Mouse (Mus musculus) G1E (cell line): ENCODE data around the gene Tnnt2. TPM values are rescaled to one million over a fixed set of nuclear protein-coding genes. Genes with fewer than 3 reads are reported as not detected.

ENCODE experiments used
- ATAC-seq: 2 replicates; pipeline ENCODE4 v1.8.0; 2016; ENCODE audit warnings: mild to moderate bottlenecking; ENCODE audit not compliant: insufficient number of reproducible peaks, poor library complexity, low FRiP score, severe bottlenecking; ENCODE audit errors: extremely low read depth
- DNase-seq: peaks from one replicate; pipeline ENCODE4 v3.0.0; 2012; ENCODE audit warnings: low spot score
- H3K27me3 ChIP-seq: 2 replicates; pipeline ENCODE4 v1.6.1; 2012; ENCODE audit warnings: mild to moderate bottlenecking, low read length, inconsistent platforms; ENCODE audit not compliant: insufficient read depth
- H3K36me3 ChIP-seq: replicated peaks from 2 replicates; pipeline ENCODE3; 2012; ENCODE audit warnings: mild to moderate bottlenecking, inconsistent platforms
- H3K4me1 ChIP-seq: 2 replicates; pipeline ENCODE4 v1.6.1; 2012; ENCODE audit warnings: low read depth, low read length, inconsistent platforms, mixed read lengths; ENCODE audit not compliant: insufficient read depth
- H3K4me3 ChIP-seq: 2 replicates; pipeline ENCODE4 v1.5.1; 2012; ENCODE audit warnings: low read depth, mild to moderate bottlenecking, inconsistent platforms, low read length, moderate library complexity, mixed read lengths
- H3K9me3 ChIP-seq: replicated peaks from 2 replicates; pipeline ENCODE4 v1.6.1; 2012; ENCODE audit warnings: inconsistent platforms
- CTCF ChIP-seq: IDR thresholded peaks from 2 replicates; pipeline ENCODE4 v1.5.1; 2012; ENCODE audit warnings: low read depth, low read length, inconsistent platforms, mixed read lengths
- GATA1 ChIP-seq: IDR thresholded peaks from 2 replicates; pipeline ENCODE4 v1.6.1; 2012; ENCODE audit warnings: borderline replicate concordance, low read length, inconsistent platforms, mixed read lengths
- GATA2 ChIP-seq: IDR thresholded peaks from 2 replicates; pipeline ENCODE4 v1.6.1; 2012; ENCODE audit warnings: low read depth, low read length, inconsistent platforms, borderline replicate concordance
- POLR2AphosphoS5 ChIP-seq: IDR thresholded peaks from 2 replicates; pipeline ENCODE4 v1.6.1; 2012; ENCODE audit warnings: low read depth, low read length, inconsistent platforms; ENCODE audit not compliant: insufficient replicate concordance
- TAL1 ChIP-seq: conservative IDR thresholded peaks from 2 replicates; pipeline ENCODE4 v1.6.1; 2012; ENCODE audit warnings: low read depth, low read length, inconsistent platforms, mixed read lengths
- polyA plus RNA-seq: library from polyadenylated mRNA; stranded (reverse); fragments of >175 nt; gene quantifications from 2 replicates; pipeline ENCODE4 v1.2.3, GENCODE M21; 2012
- total RNA-seq, 2 experiments: library from RNA; stranded (forward) in 1 of 2; stranded (reverse) in 1 of 2; fragments of 200-1000 nt in 1 of 2; fragments of >200 nt in 1 of 2; fragmentation: Nextera tagmentation in 1 of 2; gene quantifications; 2 replicates each; pipeline ENCODE4 v1.2.3; 2014 to 2017

The Tnnt2 gene
- total and polyA plus RNA-seq, 3 experiments = 0.38 TPM; not detected in 2

GRCm38 (mm10) chr1:135854591-135855343 lies 18.6 kb downstream of the Tnnt2 start:
- DNase-seq (no peak), ATAC-seq (no peak)
- Histone ChIP-seq H3K36me3 (no peaks in the 10 kb centered on the region), H3K4me1 (no peaks in the 10 kb centered on the region), H3K4me3 (no peak overlapping the region), H3K27me3 (peaks cover 16% of the 10 kb centered on the region), H3K9me3 (no peaks in the 10 kb centered on the region)
- no peak for TF ChIP-seq GATA2
- TF ChIP-seq GATA1 = no peak
- no peak for TF ChIP-seq CTCF
- TF ChIP-seq POLR2AphosphoS5 = no peak
- TF ChIP-seq TAL1 = no peak

DNA sequence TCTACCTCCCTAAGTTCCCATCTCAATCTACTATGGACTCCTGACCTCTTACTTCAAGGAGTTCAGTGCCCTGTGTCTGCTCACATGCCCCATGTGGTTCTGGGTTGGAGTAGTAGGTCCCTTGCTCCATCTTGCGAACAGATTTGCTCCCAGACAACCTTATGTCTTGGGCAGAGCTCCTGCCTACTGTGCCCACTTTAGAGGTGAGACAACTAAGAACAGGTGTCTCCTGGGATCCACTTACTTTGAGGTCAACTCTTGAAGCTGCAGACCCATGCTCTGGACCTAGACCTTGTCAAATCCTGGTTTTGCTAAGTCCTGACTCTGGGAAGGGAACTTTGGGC lies 19.2 kb downstream of the Tnnt2 start:
- Histone ChIP-seq H3K4me1 (no peaks in the 10 kb centered on the region), H3K9me3 (no peaks in the 10 kb centered on the region), H3K36me3 (no peaks in the 10 kb centered on the region), H3K27me3 (peaks cover 16% of the 10 kb centered on the region), H3K4me3 (no peak overlapping the region)
- TF ChIP-seq POLR2AphosphoS5 (no peak), GATA2 (no peak), CTCF (no peak), TAL1 (no peak), GATA1 (no peak)
- ATAC-seq (no peak), DNase-seq (no peak)

DNA sequence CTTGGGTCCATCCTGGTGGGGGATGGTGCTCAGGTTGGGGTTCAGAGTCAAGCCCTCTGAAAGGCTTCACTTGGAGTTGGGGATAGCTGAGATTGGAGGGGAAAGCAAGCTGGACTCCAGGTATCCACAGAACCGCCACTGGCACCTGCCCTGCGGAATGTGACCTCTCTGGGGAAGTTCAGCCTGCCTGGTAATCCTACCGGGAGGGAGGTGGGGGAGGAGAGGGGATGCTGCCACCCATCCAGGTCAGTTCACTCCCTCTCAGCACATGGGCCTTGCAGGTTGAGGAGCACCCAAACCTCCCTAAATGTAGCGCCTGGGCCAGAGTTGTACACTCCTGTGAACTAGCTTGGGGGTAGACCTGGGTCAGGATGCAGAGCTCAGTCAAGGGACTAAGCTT lies 19.9 kb downstream of the Tnnt2 start:
- TF ChIP-seq GATA2 (no peak), TAL1 (no peak), POLR2AphosphoS5 (no peak), CTCF (no peak), GATA1 (no peak)
- H3K4me1 ChIP-seq = no peaks in the 10 kb centered on the region
- H3K9me3 ChIP-seq = no peaks in the 10 kb centered on the region
- no peaks in the 10 kb centered on the region for H3K36me3 ChIP-seq
- no peak overlapping the region for H3K4me3 ChIP-seq
- H3K27me3 ChIP-seq = peaks cover 22% of the 10 kb centered on the region
- ATAC-seq (no peak), DNase-seq (no peak)

GRCm38 (mm10) chr1:135857137-135857775 lies 21.1 kb downstream of the Tnnt2 start:
- H3K4me3 ChIP-seq = no peak overlapping the region
- H3K27me3 ChIP-seq = peaks cover 26% of the 10 kb centered on the region
- no peak for TF ChIP-seq TAL1
- no peak for TF ChIP-seq GATA1
- TF ChIP-seq GATA2 = no peak
- TF ChIP-seq POLR2AphosphoS5 = no peak
- TF ChIP-seq CTCF = no peak
- H3K4me1 ChIP-seq = no peaks in the 10 kb centered on the region
- DNase-seq = no peak
- H3K9me3 ChIP-seq = no peaks in the 10 kb centered on the region
- no peak for ATAC-seq
- no peaks in the 10 kb centered on the region for H3K36me3 ChIP-seq

- H3K4me1 ChIP-seq = no peaks in the 10 kb centered on the region
- no peak overlapping the region for H3K4me3 ChIP-seq
- H3K36me3 ChIP-seq = no peaks in the 10 kb centered on the region
- no peak for TF ChIP-seq GATA1
- TF ChIP-seq TAL1 = no peak
- no peak for TF ChIP-seq POLR2AphosphoS5
- TF ChIP-seq CTCF = no peak
- TF ChIP-seq GATA2 = no peak
- DNase-seq (no peak), ATAC-seq (no peak)
- peaks cover 32% of the 10 kb centered on the region for H3K27me3 ChIP-seq
- H3K9me3 ChIP-seq = no peaks in the 10 kb centered on the region
Observed at GRCm38 (mm10) chr1:135858533-135858932, 22.4 kb downstream of the Tnnt2 start.

- DNase-seq (no peak), ATAC-seq (no peak)
- H3K27me3 ChIP-seq = peaks cover 39% of the 10 kb centered on the region
- H3K9me3 ChIP-seq = no peaks in the 10 kb centered on the region
- TF ChIP-seq POLR2AphosphoS5 = no peak
- no peak for TF ChIP-seq GATA2
- TF ChIP-seq CTCF = no peak
- TF ChIP-seq TAL1 = no peak
- TF ChIP-seq GATA1 = no peak
- H3K36me3 ChIP-seq = no peaks in the 10 kb centered on the region
- H3K4me1 ChIP-seq = no peaks in the 10 kb centered on the region; the same call in 1 of the 2 replicates
- H3K4me3 ChIP-seq = no peak overlapping the region
Observed at GRCm38 (mm10) chr1:135861091-135861490, 24.9 kb downstream of the Tnnt2 start.

- ATAC-seq (no peak), DNase-seq (no peak)
- peaks cover 38% of the 10 kb centered on the region for H3K27me3 ChIP-seq
- H3K9me3 ChIP-seq = no peaks in the 10 kb centered on the region
- TF ChIP-seq TAL1 (no peak), GATA2 (no peak), POLR2AphosphoS5 (no peak)
- H3K4me3 ChIP-seq = no peak overlapping the region
- H3K36me3 ChIP-seq = no peaks in the 10 kb centered on the region
- H3K4me1 ChIP-seq = no peaks in the 10 kb centered on the region; the same call in 1 of the 2 replicates
Observed at GRCm38 (mm10) chr1:135861980-135862552, 25.9 kb downstream of the Tnnt2 start.
